Mouse (Mus musculus): ENCODE results near the gene Macf1.
A peak's percentile ranks its signal among the peaks of the same experiment; 100 is the strongest.
"Not testable (repeated sequence)": the region's sequence is repeated elsewhere in the genome, so short reads cannot be mapped to it uniquely, and the experiment has no call there.

The Macf1 gene

DNA sequence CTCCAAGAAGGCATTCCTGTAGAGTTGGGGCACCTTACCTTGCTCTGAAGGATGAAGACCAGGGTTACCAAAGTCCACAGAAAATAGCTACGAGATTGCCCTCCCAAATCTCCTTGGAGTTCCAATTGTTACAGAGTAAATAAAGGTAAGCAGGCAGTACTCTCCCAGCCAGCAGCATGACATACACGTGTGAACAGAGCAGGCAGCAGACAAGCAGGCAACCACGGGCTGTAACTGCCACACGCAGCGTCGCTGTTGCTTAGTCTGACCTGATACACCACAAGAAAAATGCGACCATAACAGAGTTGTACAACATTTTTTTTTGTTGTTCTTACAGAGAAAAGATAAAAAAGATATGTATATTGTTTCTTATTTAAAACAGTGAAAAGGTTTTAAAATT, 325.5 kb downstream of the Macf1 start:
- no peak for DNase-seq (ENCODE audit: low read depth, low spot score)

DNA sequence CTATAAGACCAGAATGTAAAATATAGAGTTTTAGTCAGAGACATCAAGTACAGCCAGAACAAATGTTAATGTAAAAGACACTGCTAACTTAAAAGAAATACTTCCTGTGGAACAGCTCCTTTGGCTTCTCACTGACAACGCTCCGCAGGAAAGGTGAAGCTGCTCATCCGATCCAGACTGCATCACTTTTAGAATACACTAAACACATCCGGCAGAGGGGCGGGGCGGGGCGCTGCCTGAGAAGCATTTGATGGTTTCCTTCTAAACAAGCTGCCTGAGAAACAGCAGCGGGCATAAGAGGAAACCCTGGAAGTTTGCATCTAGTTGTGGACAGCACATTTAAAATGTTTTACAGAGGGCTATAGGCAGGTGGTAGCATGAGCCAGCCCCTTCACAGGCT, 328.2 kb downstream of the Macf1 start:
- DNase-seq (ENCODE audit: low read depth, low spot score): no peak

DNA sequence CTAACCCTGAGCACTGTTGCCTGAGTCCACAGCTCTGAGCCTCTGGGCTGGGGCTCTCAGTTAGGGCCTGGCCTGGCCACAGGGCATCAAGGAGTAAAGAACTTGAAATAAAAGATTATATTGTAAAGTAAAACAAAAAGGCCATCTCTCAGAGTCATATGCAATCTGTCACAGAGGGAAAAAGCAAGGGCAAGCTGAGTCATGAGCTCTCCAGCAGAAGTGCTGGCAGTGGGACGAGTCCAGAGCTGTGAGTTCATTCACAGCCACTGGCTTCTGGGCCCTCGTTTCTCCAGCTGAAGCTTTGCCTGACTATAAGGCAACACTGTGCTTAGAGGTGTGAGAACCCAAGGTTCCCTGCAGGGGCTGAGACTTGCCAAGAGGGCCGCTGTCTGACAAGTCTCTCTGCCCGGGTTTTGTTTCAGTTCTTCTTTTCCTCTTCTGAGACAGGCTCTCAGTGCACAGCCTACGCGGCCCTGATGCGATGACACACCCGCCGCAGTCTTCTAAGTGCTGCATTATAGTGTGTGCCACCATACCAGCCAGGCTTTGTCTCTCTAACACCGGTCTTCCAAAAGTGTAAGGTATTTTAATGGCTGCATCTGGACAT, 330.8 kb downstream of the Macf1 start:
- peak; percentile 83 for DNase-seq (ENCODE audit: low read depth, low spot score)

GRCm38 (mm10) chr4:123343471-123343789, 340.7 kb downstream of the Macf1 start:
- no peak for DNase-seq (ENCODE audit: low read depth, low spot score)

DNA sequence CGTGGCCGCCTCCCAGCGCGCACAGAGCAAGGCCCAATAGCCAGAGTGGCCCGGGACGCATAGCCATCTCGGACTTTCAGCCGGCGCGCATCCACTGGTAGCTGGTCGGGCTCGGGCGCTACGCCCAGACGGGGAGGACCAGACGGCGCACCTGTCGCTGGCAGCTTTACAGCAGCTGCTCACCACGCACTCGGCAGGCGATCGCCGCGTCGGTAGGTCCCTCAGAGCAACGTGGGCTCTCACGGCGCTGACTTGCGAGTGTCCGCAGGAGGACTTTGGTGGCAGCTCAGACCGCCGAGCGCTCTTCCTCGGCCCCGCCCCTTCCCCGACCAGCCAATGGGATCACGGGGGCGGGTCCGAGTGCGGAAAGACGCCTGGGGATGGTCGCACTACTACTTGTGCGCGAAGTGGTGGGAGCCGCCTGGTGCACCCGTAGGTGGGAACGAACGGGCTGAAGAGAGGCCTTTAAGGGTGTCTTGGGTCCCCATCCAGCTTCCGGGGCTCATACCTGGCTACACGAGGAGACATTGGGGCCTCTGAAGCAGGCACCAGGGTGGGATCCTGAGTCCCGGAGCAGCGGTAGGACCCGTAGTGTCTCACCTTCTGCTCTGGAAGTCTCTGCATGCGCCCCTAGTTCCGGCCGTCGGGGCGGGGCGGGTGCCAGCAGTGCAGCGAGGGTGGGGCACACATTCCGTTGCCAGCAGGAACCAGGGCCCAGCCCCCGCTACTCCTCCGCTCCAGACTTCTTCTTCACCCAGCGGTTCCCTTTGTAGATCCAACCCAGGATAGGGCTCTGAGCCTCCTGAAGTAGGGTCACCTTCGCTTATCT, 341.3 kb downstream of the Macf1 start, which contains the start of gene Bmp8a:
Bmp8a (minus strand) TSS at position 611 of the 829 bp plus-strand sequence.
- DNase-seq (ENCODE audit: low read depth, low spot score): peak; percentile 94

DNA sequence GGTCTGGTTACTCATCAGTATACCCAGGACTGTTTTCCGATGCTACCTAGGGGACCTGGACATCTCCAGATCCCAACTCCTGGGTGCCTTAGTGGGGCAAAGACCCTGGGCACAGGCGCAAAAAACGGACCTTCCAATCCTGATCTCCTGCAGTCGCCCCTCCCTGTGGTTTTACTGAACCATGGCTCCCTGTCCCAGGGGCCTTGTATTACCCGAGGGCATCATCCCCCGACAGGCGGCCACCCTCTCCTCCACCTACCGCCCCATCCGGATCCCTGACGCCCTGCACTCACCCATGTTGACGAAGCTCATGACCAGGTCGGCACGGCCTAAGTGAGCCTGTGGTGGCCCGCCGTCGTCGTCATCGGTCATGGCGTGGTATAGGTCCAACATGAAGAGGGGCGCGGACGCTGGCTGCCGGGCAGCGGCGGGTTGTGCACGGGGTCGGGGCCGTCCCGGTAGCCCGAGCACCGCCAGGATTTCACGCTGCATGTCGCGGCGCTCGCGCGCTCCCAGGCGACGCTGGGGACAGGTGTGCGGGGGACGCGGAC, 342.0 kb downstream of the Macf1 start:
- DNase-seq (ENCODE audit: low read depth, low spot score): no peak

DNA sequence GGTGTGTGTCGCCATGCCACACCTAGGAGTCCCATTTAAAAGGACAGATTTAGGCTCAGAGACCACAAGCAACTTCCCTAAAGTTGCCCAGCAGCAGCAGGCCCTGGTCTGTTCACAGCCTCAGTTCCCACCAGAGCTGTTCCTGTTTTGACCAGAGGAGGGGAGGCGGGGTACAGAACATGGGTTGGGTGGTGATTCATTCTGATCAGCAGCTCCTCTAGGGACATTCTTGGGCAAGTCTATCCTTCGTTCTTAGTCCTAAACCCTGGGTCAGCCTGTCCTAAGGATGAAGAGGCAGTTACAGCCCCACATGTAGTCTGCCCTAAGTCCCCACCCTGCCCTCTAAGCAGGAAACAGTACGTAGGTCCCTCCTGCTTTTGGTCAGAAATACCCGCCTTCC, 343.9 kb downstream of the Macf1 start:
- peak; percentile 35 for DNase-seq (ENCODE audit: low read depth, low spot score)

DNA sequence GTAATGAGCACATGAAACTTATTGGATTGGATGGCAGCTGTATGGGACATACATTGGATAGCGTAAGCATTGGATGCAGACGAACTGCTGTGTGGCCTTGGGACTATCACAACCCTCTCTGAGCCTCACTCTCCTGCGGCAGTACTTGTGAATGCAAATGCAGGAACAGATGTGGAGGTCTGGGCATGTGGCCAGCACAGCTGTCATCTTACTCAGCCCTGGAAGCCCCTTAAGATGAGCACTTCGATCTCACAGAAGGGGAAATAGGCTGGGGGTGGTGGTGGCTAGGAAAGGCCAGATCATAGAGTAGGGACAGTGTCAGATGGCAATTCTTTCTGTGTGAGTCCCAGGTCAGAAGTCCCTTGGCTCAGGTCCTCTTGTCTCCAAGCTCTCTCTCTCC, 346.5 kb downstream of the Macf1 start:
- DNase-seq (ENCODE audit: low read depth, low spot score): peak; percentile 38

DNA sequence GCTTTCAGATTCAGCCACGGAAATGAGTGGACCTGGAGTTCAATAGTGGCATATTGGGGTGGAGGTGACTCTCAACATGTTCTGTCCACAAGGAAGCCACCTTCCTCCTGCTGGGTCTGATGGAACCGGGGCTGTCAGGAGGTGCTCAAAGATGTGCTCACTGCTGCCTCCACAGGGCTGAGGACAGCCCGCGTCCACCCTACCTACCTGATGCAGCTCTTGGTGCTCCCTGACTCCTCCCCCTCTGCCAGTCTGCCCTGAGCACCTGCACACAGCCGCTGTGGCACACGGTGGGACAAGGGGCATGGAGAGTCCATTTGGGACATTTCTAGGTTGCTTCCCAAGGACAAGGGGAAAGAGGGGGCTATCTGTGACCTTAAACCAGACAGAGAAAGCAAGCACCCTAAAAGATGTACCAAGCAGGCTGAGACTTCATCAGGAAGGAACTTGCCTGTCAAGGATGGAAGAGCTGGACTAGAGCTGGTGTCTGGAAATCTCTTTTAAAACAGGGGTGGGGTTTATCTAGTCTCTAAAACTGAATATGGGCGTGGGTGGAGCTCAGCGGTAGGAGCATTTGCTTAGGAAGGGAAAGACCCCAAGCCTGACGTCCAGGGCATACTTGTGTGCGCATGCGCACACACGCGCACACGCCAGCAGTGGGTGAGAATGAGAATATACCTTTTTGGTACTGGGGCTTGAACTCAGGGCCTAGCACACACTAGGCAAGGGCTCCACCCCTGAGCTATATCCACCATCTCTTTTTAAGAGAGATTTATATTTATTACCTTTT, 348.2 kb downstream of the Macf1 start:
- peak; percentile 64 for DNase-seq (ENCODE audit: low read depth, low spot score)

GRCm38 (mm10) chr4:123335244-123335643, 348.9 kb downstream of the Macf1 start:
- not testable (repeated sequence) for DNase-seq (ENCODE audit: low read depth, low spot score)

DNA sequence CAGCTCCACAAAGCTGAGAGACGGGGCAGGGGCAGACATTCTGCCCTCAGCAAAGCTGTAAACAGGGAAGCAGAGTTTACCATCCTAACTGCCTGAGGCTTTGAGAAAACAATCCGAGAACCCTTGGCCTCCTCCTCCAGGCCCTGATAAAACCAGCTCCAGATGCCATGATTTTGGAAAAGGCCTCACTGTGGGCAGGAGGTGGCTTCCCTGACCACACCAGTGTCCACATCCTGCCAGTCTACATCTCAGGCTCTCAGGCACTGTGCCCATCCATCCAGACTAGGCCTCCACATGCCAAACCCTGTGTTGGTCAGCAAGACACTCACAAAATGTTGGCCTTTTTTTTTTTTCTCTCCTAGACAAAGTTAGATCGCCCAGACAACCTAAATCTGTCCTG, 350.0 kb downstream of the Macf1 start:
- DNase-seq (ENCODE audit: low read depth, low spot score): no peak

DNA sequence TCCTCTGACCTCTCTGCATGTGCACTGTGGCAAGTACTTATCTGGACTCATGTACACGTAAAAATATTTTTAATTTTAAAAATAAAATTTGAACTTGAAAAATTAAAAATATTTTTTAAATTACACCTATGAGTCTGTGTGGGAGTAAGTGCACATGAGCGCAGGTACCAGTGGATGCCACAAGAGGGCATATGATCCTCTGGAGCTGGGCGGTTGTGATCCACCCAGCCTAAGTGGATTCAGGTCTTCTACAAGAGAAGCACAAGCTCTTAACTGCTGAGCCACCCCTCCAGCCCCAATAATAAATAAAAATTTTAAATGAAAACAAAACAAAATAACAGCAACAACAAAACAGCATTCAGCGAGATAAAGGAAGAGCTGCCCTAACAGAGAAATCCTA, 351.0 kb downstream of the Macf1 start:
- DNase-seq (ENCODE audit: low read depth, low spot score): no peak

- not testable (repeated sequence) for DNase-seq (ENCODE audit: low read depth, low spot score)
Observed at GRCm38 (mm10) chr4:123331961-123332360, 352.2 kb downstream of the Macf1 start.

- DNase-seq (ENCODE audit: low read depth, low spot score): no peak
Observed at GRCm38 (mm10) chr4:123331326-123331725, 352.8 kb downstream of the Macf1 start.

- no peak for DNase-seq (ENCODE audit: low read depth, low spot score)
Observed at GRCm38 (mm10) chr4:123328946-123329345, 355.2 kb downstream of the Macf1 start.

GRCm38 (mm10) chr4:123327630-123328029, 356.5 kb downstream of the Macf1 start:
- no peak for DNase-seq (ENCODE audit: low read depth, low spot score)

DNA sequence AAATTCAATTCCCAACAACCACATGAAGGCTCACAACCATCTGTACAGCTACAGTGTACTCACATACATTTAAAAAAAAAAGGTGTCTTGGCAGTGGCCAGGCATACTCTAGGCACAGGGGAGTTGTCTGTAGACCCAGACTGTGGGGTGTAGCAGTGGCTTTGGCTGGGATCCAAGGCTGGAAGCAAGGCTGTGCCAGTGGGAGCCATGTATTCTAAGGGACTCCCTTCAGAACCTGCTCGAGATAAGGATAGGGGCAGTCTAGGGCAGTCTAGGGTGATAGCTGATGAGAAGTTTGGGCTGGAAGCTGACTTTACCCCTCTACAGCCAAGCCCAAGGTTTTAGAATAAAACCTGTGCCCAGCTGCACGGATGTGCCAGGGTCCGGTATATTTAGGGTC, 358.1 kb downstream of the Macf1 start:
- no peak for DNase-seq (ENCODE audit: low read depth, low spot score)

DNA sequence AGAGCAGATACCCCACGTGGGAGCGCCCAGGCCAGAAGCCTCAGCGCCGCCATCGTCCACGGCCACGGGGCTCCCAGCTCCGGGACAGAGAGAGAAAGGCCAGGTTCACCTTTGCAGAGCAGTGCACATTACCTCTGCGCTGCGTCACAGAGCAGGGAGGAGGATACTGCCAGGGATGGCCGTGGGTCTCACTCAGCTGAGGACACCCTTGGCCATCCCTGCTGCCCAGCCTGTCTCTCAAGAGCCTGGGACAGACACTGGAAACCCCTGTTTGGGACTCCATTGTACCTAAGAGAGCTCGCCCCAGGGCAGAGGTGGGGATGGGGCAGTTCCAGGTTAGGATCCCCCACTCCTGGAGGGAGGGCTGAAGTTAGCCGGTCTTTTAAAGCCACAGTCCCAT, 360.6 kb downstream of the Macf1 start, which contains the start of gene Oxct2a:
Oxct2a (minus strand) TSS at position 101 of the 400 bp plus-strand sequence.
- no peak for DNase-seq (ENCODE audit: low read depth, low spot score)

- DNase-seq (ENCODE audit: low read depth, low spot score): not testable (repeated sequence)
Observed at GRCm38 (mm10) chr4:123322910-123323309, 361.2 kb downstream of the Macf1 start.

DNA sequence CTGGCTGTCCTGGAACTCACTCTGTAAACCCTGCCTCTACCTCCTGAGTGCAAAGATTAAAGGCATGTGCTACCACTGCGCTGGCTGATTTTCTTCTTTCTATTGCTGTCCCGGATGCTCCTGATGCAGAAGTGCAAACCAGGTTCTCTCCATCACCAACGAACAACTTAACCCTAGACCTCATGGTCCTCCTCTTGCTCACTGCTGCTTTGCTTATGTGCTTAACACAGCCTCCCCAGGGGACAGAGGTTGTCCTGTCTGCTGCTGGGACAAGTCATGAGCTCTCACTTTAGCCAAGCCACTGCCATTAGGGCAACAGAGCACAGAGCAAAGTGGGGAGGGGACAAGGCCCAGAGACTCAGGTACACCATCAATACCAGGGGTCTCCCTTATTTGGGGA, 369.7 kb downstream of the Macf1 start:
- DNase-seq (ENCODE audit: low read depth, low spot score): no peak

DNA sequence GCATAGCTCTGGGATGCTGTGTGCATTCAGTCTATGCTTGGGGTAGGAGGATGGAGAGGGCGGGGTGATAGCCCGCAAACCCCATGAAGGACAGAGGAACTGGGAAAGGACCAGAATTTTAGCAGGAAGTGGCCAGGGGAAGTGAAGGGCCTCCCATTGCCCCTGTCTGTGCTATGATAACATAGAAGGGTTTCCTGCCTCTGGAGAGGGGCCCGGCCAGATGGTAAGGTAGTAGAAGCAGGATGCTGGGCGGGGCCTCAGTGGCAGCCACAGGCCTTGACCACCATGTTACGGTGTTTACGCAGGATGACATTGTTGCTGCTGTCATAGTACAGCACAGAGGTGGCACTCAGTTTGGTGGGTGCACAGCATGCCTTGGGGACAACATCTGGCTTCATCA, 371.1 kb downstream of the Macf1 start:
- DNase-seq (ENCODE audit: low read depth, low spot score): no peak

- DNase-seq (ENCODE audit: low read depth, low spot score): no peak
Observed at GRCm38 (mm10) chr4:123311845-123312244, 372.3 kb downstream of the Macf1 start.

Data from A20 (cell line).